Mouse (Mus musculus) brown adipose tissue, adult 24 weeks (tissue): ENCODE data around the gene Gm28308. TPM values are rescaled to one million over a fixed set of nuclear protein-coding genes. Genes with fewer than 3 reads are reported as not detected.

ENCODE experiments used
- H3K27ac ChIP-seq: fragments of 200-500 bp; replicated peaks from 2 replicates; pipeline ENCODE4 v1.5.1; 2012; ENCODE audit warnings: low read depth, mild to moderate bottlenecking, low read length
- H3K4me1 ChIP-seq: fragments of 200-500 bp; 2 replicates; pipeline ENCODE4 v1.6.1; 2012; ENCODE audit warnings: low read length, mixed read lengths; ENCODE audit not compliant: control insufficient read depth, insufficient read depth, insufficient read length
- H3K4me3 ChIP-seq: fragments of 200-500 bp; 2 replicates; pipeline ENCODE4 v1.5.1; 2012; ENCODE audit warnings: low read depth, mild to moderate bottlenecking, low read length, moderate library complexity; ENCODE audit not compliant: insufficient read depth
- polyA plus RNA-seq: library from polyadenylated mRNA; stranded (reverse); fragments of >200 nt; gene quantifications from 2 replicates; pipeline ENCODE4 v1.2.4, GENCODE M21; 2012; ENCODE audit not compliant: missing spikeins, insufficient read depth, insufficient read length

The Gm28308 gene
- polyA plus RNA-seq, 1 experiment = not detected

GRCm38 (mm10) chr6:52249826-52250225 is 36.7 kb upstream of the Gm28308 start:
- no peaks in the 10 kb centered on the region for H3K4me1 ChIP-seq
- no peak overlapping the region for H3K4me3 ChIP-seq
- H3K27ac ChIP-seq = no peak overlapping the region

- H3K4me3 ChIP-seq = no peak overlapping the region
- no peak overlapping the region for H3K27ac ChIP-seq
- H3K4me1 ChIP-seq = no peaks in the 10 kb centered on the region
Observed at GRCm38 (mm10) chr6:52249415-52249738, 36.2 kb upstream of the Gm28308 start.

- H3K4me3 ChIP-seq = no peak overlapping the region
- no peaks in the 10 kb centered on the region for H3K4me1 ChIP-seq
- H3K27ac ChIP-seq = no peak overlapping the region
Observed at GRCm38 (mm10) chr6:52248638-52249414, 35.7 kb upstream of the Gm28308 start.

- Histone ChIP-seq H3K27ac (no peak overlapping the region), H3K4me3 (no peak overlapping the region), H3K4me1 (no peaks in the 10 kb centered on the region)
Observed at GRCm38 (mm10) chr6:52247766-52248637, 34.9 kb upstream of the Gm28308 start.

GRCm38 (mm10) chr6:52246916-52247315 is 33.8 kb upstream of the Gm28308 start:
- Histone ChIP-seq H3K27ac (no peak overlapping the region), H3K4me3 (no peak overlapping the region), H3K4me1 (no peaks in the 10 kb centered on the region)

GRCm38 (mm10) chr6:52246403-52246803 is 33.3 kb upstream of the Gm28308 start:
- no peaks in the 10 kb centered on the region for H3K4me1 ChIP-seq
- H3K4me3 ChIP-seq = no peak overlapping the region
- no peak overlapping the region for H3K27ac ChIP-seq

GRCm38 (mm10) chr6:52245757-52246142 is 32.6 kb upstream of the Gm28308 start, which contains the start of gene Hoxa11:
Gene Hoxa11, minus strand, starts transcription at chr6:52245810.
- H3K4me3 ChIP-seq = peak within 1 kb of the TSS; percentile 3; the same call in 1 of the 2 replicates
- H3K4me1 ChIP-seq = no peaks in the 10 kb centered on the region
- H3K27ac ChIP-seq = no peak within 1 kb of the TSS

GRCm38 (mm10) chr6:52245040-52245756 is 32.1 kb upstream of the Gm28308 start:
- no peaks in the 10 kb centered on the region for H3K4me1 ChIP-seq
- no peak overlapping the region for H3K27ac ChIP-seq
- H3K4me3 ChIP-seq = peak overlapping the region; percentile 3; the same call in 1 of the 2 replicates

GRCm38 (mm10) chr6:52244471-52245039 is 31.4 kb upstream of the Gm28308 start:
- no peak overlapping the region for H3K27ac ChIP-seq
- no peaks in the 10 kb centered on the region for H3K4me1 ChIP-seq
- 0 out of 2 replicates have a peak overlapping the region, but pooled peaks have one; percentile 3 for H3K4me3 ChIP-seq

GRCm38 (mm10) chr6:52243681-52244121 is 30.6 kb upstream of the Gm28308 start:
- no peak overlapping the region for H3K4me3 ChIP-seq
- H3K27ac ChIP-seq = no peak overlapping the region
- no peaks in the 10 kb centered on the region for H3K4me1 ChIP-seq

- Histone ChIP-seq H3K4me1 (no peaks in the 10 kb centered on the region), H3K4me3 (no peak overlapping the region), H3K27ac (no peak overlapping the region)
Observed at GRCm38 (mm10) chr6:52242801-52243332, 29.7 kb upstream of the Gm28308 start.

- Histone ChIP-seq H3K27ac (no peak overlapping the region), H3K4me3 (no peak overlapping the region), H3K4me1 (no peaks in the 10 kb centered on the region)
Observed at GRCm38 (mm10) chr6:52241001-52241621, 28.0 kb upstream of the Gm28308 start.

- no peak within 1 kb of the TSS for H3K27ac ChIP-seq
- no peak within 1 kb of the TSS for H3K4me3 ChIP-seq
- no peaks in the 10 kb centered on the region for H3K4me1 ChIP-seq
Observed at GRCm38 (mm10) chr6:52240389-52241000, 27.4 kb upstream of the Gm28308 start, which contains the start of gene Hoxa10. Gene Hoxa10, minus strand, starts transcription at chr6:52240854.
